Mouse (Mus musculus) CH12.LX (cell line): Measurements from ENCODE around the gene Ispd. TPM values are rescaled to one million over a fixed set of nuclear protein-coding genes. Genes with fewer than 3 reads are reported as not detected.

Experiments used
- DNase-seq: peaks from one replicate; pipeline ENCODE4 v3.0.0-alpha.2; 2013; ENCODE audit errors: extremely low read depth
- H3K27ac ChIP-seq: 2 replicates; pipeline ENCODE4 v1.5.1; 2012; ENCODE audit warnings: low read depth, mild to moderate bottlenecking, control low read depth, moderate library complexity; ENCODE audit not compliant: insufficient read depth
- H3K27me3 ChIP-seq: replicated peaks from 2 replicates; pipeline ENCODE3; 2012; ENCODE audit warnings: inconsistent platforms
- H3K36me3 ChIP-seq, 2 experiments: replicated peaks in 1 of 2; 2 replicates each; pipeline versions ENCODE3 to v1.6.1; 2012; ENCODE audit warnings: inconsistent platforms in 1 of 2, low read length in 1 of 2, mild to moderate bottlenecking in 1 of 2, mixed read lengths in 1 of 2, moderate library complexity in 1 of 2; ENCODE audit not compliant: control insufficient read depth in 1 of 2, insufficient read depth in 1 of 2
- H3K4me1 ChIP-seq, 2 experiments: 2 replicates each; pipeline ENCODE4 v1.6.1; 2012; ENCODE audit warnings: inconsistent platforms in 1 of 2, moderate library complexity in 1 of 2; ENCODE audit not compliant: insufficient read depth in 2 of 2, control insufficient read depth in 1 of 2
- H3K4me2 ChIP-seq: 2 replicates; pipeline ENCODE4 v1.6.1; 2012; ENCODE audit warnings: low read depth, mild to moderate bottlenecking, control low read depth; ENCODE audit not compliant: poor library complexity, insufficient read depth, severe bottlenecking
- H3K4me3 ChIP-seq, 3 experiments: fragments of 150-350 bp in 1 of 3; sonication (generic) in 1 of 3; replicated peaks in 1 of 3; 2 replicates each; pipeline versions ENCODE3 to v1.5.1; 2011 to 2012; ENCODE audit warnings: low read depth in 2 of 3, low read length in 2 of 3, mild to moderate bottlenecking in 2 of 3, moderate library complexity in 2 of 3, control low read depth in 1 of 3, improper control_type of control experiment in 1 of 3, inconsistent platforms in 1 of 3, mixed read lengths in 1 of 3; ENCODE audit not compliant: poor library complexity in 1 of 3
- H3K79me2 ChIP-seq: replicated peaks from 2 replicates; pipeline ENCODE4 v1.6.1; 2012; ENCODE audit warnings: mild to moderate bottlenecking, moderate library complexity; ENCODE audit not compliant: control insufficient read depth, poor library complexity, insufficient read depth, severe bottlenecking; ENCODE audit errors: extremely low read depth
- H3K9ac ChIP-seq: 2 replicates; pipeline ENCODE4 v1.6.1; 2012; ENCODE audit warnings: low read depth, mild to moderate bottlenecking, control low read depth, moderate library complexity; ENCODE audit not compliant: insufficient read depth
- H3K9me3 ChIP-seq: replicated peaks from 2 replicates; pipeline ENCODE3; 2012; ENCODE audit warnings: low read length, inconsistent platforms, mixed read lengths
- CHD2 ChIP-seq: IDR thresholded peaks from 2 replicates; pipeline ENCODE4 v1.6.1; 2011; ENCODE audit warnings: low read length, improper control_type of control experiment
- CTCF ChIP-seq, 2 experiments: IDR thresholded peaks in 1 of 2; conservative IDR thresholded peaks in 1 of 2; 2 replicates each; pipeline ENCODE4 v1.5.1; 2011 to 2012; ENCODE audit warnings: low read depth in 2 of 2, low read length in 2 of 2, improper control_type of control experiment in 1 of 2, inconsistent platforms in 1 of 2, mild to moderate bottlenecking in 1 of 2, moderate library complexity in 1 of 2
- E2F4 ChIP-seq: IDR thresholded peaks from 2 replicates; pipeline ENCODE4 v1.6.1; 2011; ENCODE audit warnings: low read depth, low read length, improper control_type of control experiment; ENCODE audit not compliant: insufficient replicate concordance
- ELF1 ChIP-seq: IDR thresholded peaks from 2 replicates; pipeline ENCODE4 v1.6.1; 2014; ENCODE audit warnings: low read depth, mild to moderate bottlenecking, inconsistent platforms, low read length, improper control_type of control experiment
- ETS1 ChIP-seq: conservative IDR thresholded peaks from 2 replicates; pipeline ENCODE4 v1.6.1; 2012; ENCODE audit warnings: low read depth, mild to moderate bottlenecking, inconsistent platforms, low read length, improper control_type of control experiment, moderate library complexity
- HCFC1 ChIP-seq: IDR thresholded peaks from 2 replicates; pipeline ENCODE4 v1.6.1; 2012; ENCODE audit warnings: low read depth, mild to moderate bottlenecking, inconsistent platforms, low read length, improper control_type of control experiment
- IRF4 ChIP-seq: IDR thresholded peaks from 2 replicates; pipeline ENCODE4 v1.6.1; 2014; ENCODE audit warnings: low read depth, mild to moderate bottlenecking, inconsistent platforms, low read length, improper control_type of control experiment
- MAFK ChIP-seq: IDR thresholded peaks from 2 replicates; pipeline ENCODE4 v1.6.1; 2011; ENCODE audit warnings: low read length, improper control_type of control experiment; ENCODE audit not compliant: insufficient replicate concordance
- MXI1 ChIP-seq: IDR thresholded peaks from 2 replicates; pipeline ENCODE4 v1.6.1; 2011; ENCODE audit warnings: mild to moderate bottlenecking, low read depth, low read length, improper control_type of control experiment
- MYC ChIP-seq: IDR thresholded peaks from 2 replicates; pipeline ENCODE4 v1.6.1; 2011; ENCODE audit warnings: low read depth, mild to moderate bottlenecking, improper control_type of control experiment, low read length
- NELFE ChIP-seq: IDR thresholded peaks from 2 replicates; pipeline ENCODE4 v1.6.1; 2011; ENCODE audit warnings: low read depth, low read length, improper control_type of control experiment
- POLR2A ChIP-seq: IDR thresholded peaks from 2 replicates; pipeline ENCODE4 v1.6.1; 2011; ENCODE audit warnings: low read depth, mild to moderate bottlenecking, improper control_type of control experiment, low read length
- SMC3 ChIP-seq: IDR thresholded peaks from 2 replicates; pipeline ENCODE4 v1.6.1; 2011; ENCODE audit warnings: low read depth, low read length, improper control_type of control experiment
- TCF12 ChIP-seq: IDR thresholded peaks from 2 replicates; pipeline ENCODE4 v1.6.1; 2014; ENCODE audit warnings: low read depth, mild to moderate bottlenecking, inconsistent platforms, low read length, improper control_type of control experiment
- UBTF ChIP-seq: IDR thresholded peaks from 2 replicates; pipeline ENCODE4 v1.6.1; 2012; ENCODE audit warnings: low read depth, mild to moderate bottlenecking, inconsistent platforms, low read length, improper control_type of control experiment, moderate library complexity
- USF1 ChIP-seq: IDR thresholded peaks from 2 replicates; pipeline ENCODE4 v1.6.1; 2014; ENCODE audit warnings: low read depth, mild to moderate bottlenecking, inconsistent platforms, low read length, improper control_type of control experiment
- ZC3H11A ChIP-seq: IDR thresholded peaks from 2 replicates; pipeline ENCODE4 v1.6.1; 2012; ENCODE audit warnings: low read depth, mild to moderate bottlenecking, inconsistent platforms, low read length, improper control_type of control experiment
- ZKSCAN1 ChIP-seq: IDR thresholded peaks from 2 replicates; pipeline ENCODE4 v1.6.1; 2012; ENCODE audit warnings: low read depth, inconsistent platforms, low read length, improper control_type of control experiment, borderline replicate concordance
- ZMIZ1 ChIP-seq: IDR thresholded peaks from 2 replicates; pipeline ENCODE4 v1.6.1; 2012; ENCODE audit warnings: low read depth, mild to moderate bottlenecking, inconsistent platforms, low read length, improper control_type of control experiment
- ZNF384 ChIP-seq: IDR thresholded peaks from 2 replicates; pipeline ENCODE4 v1.6.1; 2012; ENCODE audit warnings: low read depth, low read length, improper control_type of control experiment, inconsistent platforms
- dilution Hi-C: fragments of 300-500 bp; cut with MboI; formaldehyde crosslinking; loops from 2 replicates; pipeline ENCODE4 v1.14.3; 2020; ENCODE audit warnings: low sequenced_read_pairs; ENCODE audit not compliant: extremely low pct_unique_long_range_greater_than_20kb, extremely low pct_ligation_motif_present
- in situ Hi-C: fragments of 300-500 bp; cut with MboI; formaldehyde crosslinking; loops from 3 replicates; pipeline ENCODE4 v1.14.3; 2019; ENCODE audit warnings: low sequenced_read_pairs, low pct_ligation_motif_present, low pct_unique_long_range_greater_than_20kb, mixed read lengths
- polyA plus RNA-seq: library from polyadenylated mRNA; unstranded; fragments of >175 nt; gene quantifications from 2 replicates; pipeline ENCODE4 v1.2.1, GENCODE M21; 2012; ENCODE audit warnings: low read depth; ENCODE audit not compliant: insufficient read length
- total RNA-seq, 2 experiments: library from RNA; depleted of rRNA; stranded (reverse); fragments of 300-350 nt in 1 of 2; fragments of >200 nt in 1 of 2; gene quantifications; 2 replicates each; pipeline ENCODE4 v1.2.3; 2012 to 2014

The Ispd gene
- total and polyA plus RNA-seq, 3 experiments: 0.51 to 1.8 (median 1.4) TPM

DNA sequence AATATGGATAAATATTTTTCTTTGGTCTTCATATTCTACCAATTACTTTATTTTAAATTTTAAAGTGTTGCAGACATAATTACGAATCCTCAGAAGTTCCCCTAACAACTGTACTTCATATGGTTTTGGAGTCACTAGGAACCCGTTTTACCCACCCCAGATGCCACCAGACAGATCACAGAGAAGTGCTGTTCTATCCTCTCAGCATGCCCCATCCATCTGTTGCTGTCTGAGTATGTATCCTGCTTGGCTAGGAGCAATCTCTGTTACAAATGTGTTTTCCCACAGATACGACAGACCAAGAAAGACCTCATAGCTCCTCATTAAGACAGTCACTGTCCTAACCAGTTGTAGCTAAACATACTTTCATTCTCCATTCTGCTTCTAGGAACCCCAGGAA is 203.6 kb downstream of the Ispd start:
- Histone ChIP-seq H3K36me3 (no peaks in the 10 kb centered on the region), H3K4me3 (no peak overlapping the region), H3K9me3 (no peaks in the 10 kb centered on the region), H3K4me2 (no peak overlapping the region), H3K27ac (no peak overlapping the region), H3K4me1 (no peaks in the 10 kb centered on the region), H3K79me2 (no peaks in the 10 kb centered on the region), H3K27me3 (no peaks in the 10 kb centered on the region), H3K9ac (no peak overlapping the region)
- no peak for DNase-seq
- in situ Hi-C loops (no loop called here), dilution Hi-C loops (no loop called here)
- no peak for TF ChIP-seq MYC
- no peak for TF ChIP-seq ZKSCAN1
- TF ChIP-seq NELFE: no peak
- no peak for TF ChIP-seq IRF4
- TF ChIP-seq MAFK: no peak
- no peak for TF ChIP-seq UBTF
- no peak for TF ChIP-seq E2F4
- no peak for TF ChIP-seq HCFC1
- no peak for TF ChIP-seq ETS1
- no peak for TF ChIP-seq ZC3H11A
- TF ChIP-seq CTCF (conservative IDR thresholded peaks at IDR 0.05 in 1 of 2, IDR thresholded peaks at IDR 0.05 in 1 of 2; ENCODE audit: low read depth in 2 of 2, low read length in 2 of 2): no peak

GRCm38 (mm10) chr12:36597539-36598250 is 216.4 kb downstream of the Ispd start:
- Histone ChIP-seq H3K79me2 (no peaks in the 10 kb centered on the region), H3K27me3 (no peaks in the 10 kb centered on the region), H3K9me3 (no peaks in the 10 kb centered on the region), H3K27ac (no peak overlapping the region), H3K4me3 (no peak overlapping the region), H3K4me2 (no peak overlapping the region), H3K9ac (no peak overlapping the region), H3K36me3 (no peaks in the 10 kb centered on the region), H3K4me1 (0 out of 4 replicates have a peak, but pooled peaks cover 0 to 3% of the 10 kb centered on the region in 2 experiments)
- no peak for DNase-seq
- no peak for TF ChIP-seq CHD2
- TF ChIP-seq SMC3: no peak
- TF ChIP-seq POLR2A: no peak
- TF ChIP-seq NELFE: no peak
- no peak for TF ChIP-seq ZMIZ1
- TF ChIP-seq UBTF: no peak
- no peak for TF ChIP-seq ZNF384
- no peak for TF ChIP-seq MXI1
- no peak for TF ChIP-seq ELF1
- no peak for TF ChIP-seq TCF12
- TF ChIP-seq USF1: no peak
- no peak for TF ChIP-seq ZC3H11A
- dilution Hi-C loops: no loop called here
- in situ Hi-C loops: no loop called here
